Mouse (Mus musculus): ENCODE data around the gene Mettl23. TPM values are rescaled to one million over a fixed set of nuclear protein-coding genes. Genes with fewer than 3 reads are reported as not detected.
A peak's percentile ranks its signal among the peaks of the same experiment; 100 is the strongest.

The Mettl23 gene
- total RNA-seq, 2 experiments from 2014 or later, result 23.8 to 25.8 TPM

DNA sequence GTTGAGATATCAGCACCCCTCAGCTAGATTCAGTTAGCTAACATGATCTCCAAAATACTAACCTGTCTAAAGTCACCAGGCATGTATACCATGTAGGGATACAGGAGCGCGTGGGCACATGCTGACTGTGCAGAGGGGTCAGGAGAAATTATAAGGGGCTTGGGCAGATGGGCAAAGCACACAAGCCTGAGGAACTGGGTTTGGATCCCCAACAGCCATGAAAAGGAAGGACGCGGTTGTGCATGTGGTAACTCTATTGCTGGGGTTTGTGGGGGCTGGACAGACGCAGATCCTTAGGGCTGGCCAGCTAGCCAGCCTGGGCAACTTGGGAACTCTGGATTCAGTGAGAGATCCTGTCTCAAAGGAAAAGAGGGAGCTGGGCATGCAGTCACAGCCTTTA is 25.5 kb upstream of the Mettl23 start:
- no peak for DNase-seq (ENCODE audit: low spot score in 2 of 2)

DNA sequence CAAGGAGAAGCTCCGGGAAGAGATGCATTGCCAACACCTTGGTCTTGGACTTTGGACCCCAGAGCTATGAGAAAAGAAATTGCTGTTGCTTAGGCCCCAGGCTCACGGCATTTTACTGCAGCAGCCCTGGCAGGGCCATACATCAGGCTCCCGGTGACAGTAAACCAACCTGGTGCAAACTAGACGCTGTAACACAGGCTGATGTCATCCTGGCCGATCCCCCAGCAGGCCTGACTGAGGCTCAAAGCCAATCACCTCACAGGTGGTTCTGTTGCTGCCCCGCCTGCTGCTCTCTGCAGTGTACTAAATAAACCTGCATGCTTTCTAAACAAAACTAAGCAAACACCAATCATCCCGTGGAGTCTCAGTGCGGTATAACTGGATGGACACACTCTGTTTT is 24.4 kb upstream of the Mettl23 start:
- no peak for DNase-seq (ENCODE audit: low spot score in 2 of 2)

GRCm38 (mm10) chr11:116819932-116820593 is 23.0 kb upstream of the Mettl23 start:
- no peak for DNase-seq (ENCODE audit: low spot score in 2 of 2)

GRCm38 (mm10) chr11:116821057-116821940 is 21.8 kb upstream of the Mettl23 start:
- no peak for DNase-seq (ENCODE audit: low spot score in 2 of 2)

- DNase-seq (ENCODE audit: low spot score in 2 of 2), result no peak
Observed at GRCm38 (mm10) chr11:116822215-116822614, 20.9 kb upstream of the Mettl23 start.

DNA sequence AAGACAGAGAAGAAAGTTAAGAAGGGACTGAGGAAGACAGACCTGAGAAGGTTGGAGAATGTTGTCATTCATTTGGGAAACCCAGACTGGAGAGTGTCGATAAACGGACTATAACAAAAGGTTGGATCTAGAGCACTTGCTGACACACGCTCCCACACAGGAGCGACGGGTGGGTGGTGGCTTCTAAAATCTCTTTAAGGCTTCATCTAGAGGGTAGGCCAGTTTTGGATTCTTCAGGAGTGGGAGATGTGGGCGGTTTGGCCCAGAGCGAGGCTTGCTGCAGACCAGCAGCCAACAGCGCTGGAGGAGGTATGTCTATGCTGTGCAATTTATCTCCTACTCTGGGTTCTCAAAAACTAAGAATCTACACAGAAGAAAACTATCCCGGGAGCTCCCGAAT is 20.5 kb upstream of the Mettl23 start:
- DNase-seq (ENCODE audit: low spot score in 2 of 2), result peak in 1 of 2 experiments; percentile 61

GRCm38 (mm10) chr11:116823255-116823654 is 19.8 kb upstream of the Mettl23 start:
- DNase-seq (ENCODE audit: low spot score in 2 of 2), result no peak

GRCm38 (mm10) chr11:116823885-116824284 is 19.2 kb upstream of the Mettl23 start:
- DNase-seq (ENCODE audit: low spot score in 2 of 2), result peak in 1 of 2 experiments; percentile 46

- DNase-seq (ENCODE audit: low spot score in 2 of 2), result no peak
Observed at GRCm38 (mm10) chr11:116825230-116825629, 17.8 kb upstream of the Mettl23 start.

DNA sequence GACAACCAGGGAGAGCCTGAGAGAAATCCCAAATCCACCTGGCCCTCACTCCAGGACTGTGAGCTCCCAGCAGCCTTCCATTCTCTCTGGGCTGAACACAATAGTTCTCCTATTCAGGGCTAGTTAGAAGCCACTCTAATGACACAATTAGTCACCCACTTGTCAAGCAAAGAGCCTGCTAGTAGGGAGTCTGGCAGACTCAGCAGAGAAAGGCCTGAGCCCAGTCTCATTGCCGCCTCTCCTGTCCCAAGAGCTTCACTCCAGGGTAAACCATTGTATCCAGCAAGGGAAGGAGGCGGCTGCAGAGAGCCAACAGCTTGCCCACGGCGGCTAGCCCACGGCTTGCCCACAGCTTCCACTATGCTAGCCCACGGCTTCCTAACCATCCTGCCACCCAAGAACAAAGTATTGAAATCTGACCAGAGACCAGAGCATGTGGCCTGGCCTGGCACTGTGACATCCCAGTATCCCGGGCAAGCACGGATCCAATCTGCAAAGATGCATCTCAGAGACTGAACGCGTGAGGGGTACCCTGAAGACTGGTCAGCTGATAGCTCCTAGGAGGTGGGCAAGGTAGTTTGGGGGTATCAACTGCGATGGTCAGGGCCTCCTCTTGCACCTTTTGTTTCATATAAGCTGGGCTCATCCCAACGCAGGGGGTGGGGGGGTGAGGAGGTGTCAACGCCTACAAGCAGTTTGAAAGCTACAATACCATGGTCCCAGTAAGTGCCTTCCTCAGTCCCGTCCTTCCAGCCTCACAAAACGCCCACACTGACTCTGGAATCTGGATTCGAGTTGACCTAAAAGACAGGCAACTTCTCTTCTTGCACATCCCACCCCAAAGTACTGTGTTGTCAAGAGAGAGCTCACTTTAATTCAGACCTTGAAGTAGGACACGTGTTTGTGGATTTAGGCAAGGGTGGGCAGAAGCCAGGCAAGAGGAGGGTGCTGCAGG is 16.3 kb upstream of the Mettl23 start:
- no peak for DNase-seq (ENCODE audit: low spot score in 2 of 2)

DNA sequence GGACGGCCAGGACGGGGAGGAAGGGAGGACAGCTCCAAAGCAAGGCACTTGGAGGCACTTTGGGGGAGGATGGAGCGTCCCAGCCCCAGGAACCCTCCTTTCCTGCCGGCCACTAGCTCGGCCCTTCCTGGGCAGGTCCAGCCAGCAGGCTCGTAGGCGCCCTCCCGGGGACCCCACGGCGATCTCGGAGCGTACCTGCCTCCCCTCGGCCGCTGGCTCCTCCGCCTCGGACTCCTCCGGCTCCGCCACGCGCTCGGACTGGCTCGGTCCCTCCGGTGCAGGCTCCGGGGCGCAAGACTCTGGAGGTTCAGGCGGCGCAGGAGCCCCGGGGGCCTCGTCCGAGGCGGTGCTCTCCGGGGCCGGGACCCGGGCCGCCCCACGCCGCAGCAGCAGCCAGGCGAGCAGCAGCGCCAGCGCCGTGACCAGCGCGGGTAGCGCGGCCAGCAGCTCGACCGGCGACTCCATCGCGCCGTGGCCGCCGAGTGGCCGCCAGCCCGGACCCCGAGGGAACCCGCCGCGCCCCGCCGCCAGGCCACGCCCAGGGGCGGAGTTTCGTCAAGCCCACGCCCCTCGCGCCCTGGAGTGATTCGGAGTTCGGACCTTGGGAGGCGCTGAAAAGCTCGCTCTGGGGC is 15.4 kb upstream of the Mettl23 start, which contains the start of gene Mxra7:
TSS of gene Mxra7 (minus strand) at position 513 of the 632 bp plus-strand sequence.
- peak; percentile 54 to 69 for DNase-seq (ENCODE audit: low spot score in 2 of 2)

GRCm38 (mm10) chr11:116832172-116832685 is 10.8 kb upstream of the Mettl23 start:
- no peak for DNase-seq (ENCODE audit: low spot score in 2 of 2)

DNA sequence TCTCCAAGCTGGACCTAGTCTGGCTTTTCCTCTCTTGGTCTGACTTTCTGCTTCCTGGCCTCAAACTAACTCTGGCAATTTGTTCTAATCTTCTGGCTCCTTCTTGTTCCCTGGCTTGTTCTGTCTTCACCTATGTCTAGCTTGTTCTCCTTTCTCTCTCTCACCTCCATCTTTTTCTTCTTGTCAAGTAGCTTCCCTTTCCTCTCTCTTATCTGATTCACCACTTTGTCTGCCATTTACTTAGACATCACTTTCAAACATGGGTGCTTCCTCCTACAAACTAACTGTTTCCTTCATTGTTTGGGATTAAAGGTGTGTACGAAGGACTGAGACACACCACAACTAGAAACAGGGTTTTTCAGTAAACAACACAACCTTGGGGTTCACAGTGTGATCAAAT is 8.1 kb upstream of the Mettl23 start:
- DNase-seq (ENCODE audit: low spot score in 2 of 2), result no peak

DNA sequence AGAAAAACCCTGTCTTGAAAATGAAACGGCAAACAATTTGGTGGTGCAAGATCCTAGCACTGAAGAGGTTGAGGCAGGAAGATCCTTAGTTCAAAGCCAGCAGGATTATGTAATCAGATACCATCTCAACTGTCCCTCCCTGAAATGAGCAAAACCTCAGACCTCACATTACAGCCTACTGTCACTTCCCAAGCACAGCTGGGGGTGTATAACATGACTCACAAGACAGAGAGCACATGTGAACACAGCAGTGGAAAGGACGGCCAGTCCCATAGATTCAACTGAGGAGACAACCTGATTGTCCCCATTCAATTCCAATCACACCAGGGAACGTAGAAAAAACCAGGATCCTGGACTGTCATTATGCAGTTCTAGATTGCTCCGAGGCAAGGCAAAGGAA is 6.8 kb upstream of the Mettl23 start:
- DNase-seq (ENCODE audit: low spot score in 2 of 2), result no peak

DNA sequence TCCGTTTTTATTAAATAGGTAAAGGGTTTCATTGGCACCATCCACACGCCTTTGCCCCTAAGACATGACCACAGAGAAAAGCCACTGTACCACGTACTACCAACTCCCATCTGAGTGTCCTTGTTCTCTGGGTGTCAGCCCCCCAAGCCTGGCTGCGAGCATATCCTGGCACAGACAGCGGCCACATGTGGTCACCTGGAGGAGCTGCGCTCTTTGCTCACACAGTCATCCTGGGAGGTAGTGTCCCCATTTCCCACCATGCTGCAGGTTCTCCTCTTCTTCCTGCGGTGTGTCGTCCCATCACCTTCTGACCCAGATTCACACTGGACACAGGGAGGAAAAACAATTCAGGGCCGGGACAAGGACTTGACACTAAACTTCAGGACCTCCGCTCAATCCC is 5.6 kb upstream of the Mettl23 start:
- DNase-seq (ENCODE audit: low spot score in 2 of 2), result no peak

DNA sequence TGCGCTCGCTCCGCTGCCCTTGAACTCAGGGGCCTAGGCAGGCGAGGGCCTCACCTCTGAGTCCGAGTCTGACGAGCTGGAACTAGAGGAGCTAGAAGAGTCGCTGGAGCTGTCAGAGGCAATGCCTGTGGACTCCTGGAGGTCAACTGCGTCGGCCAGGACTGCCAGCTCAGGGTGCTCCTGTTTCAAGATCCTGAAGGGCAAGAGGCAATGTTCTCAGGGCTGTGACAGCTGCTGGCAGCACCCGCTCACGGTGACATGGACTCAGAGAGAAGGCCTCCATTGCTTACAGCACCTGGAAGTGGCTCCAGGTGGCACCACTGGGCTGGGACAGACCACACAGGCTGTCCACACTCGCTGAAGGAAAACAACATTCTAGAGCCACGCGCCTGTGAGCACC is 4.1 kb upstream of the Mettl23 start:
- DNase-seq (ENCODE audit: low spot score in 2 of 2), result no peak

- no peak for DNase-seq (ENCODE audit: low spot score in 2 of 2)
Observed at GRCm38 (mm10) chr11:116839601-116840000, 3.5 kb upstream of the Mettl23 start.

- no peak for DNase-seq (ENCODE audit: low spot score in 2 of 2)
Observed at GRCm38 (mm10) chr11:116840748-116841147, 2.3 kb upstream of the Mettl23 start.

GRCm38 (mm10) chr11:116842531-116843260 is 382 bp upstream of the Mettl23 start:
- DNase-seq (ENCODE audit: low spot score in 2 of 2), result peak; percentile 55 to 72
